Mouse (Mus musculus) neutrophil, adult 5-6 weeks (primary cell): ENCODE data around the gene 1110065P20Rik. TPM values are rescaled to one million over a fixed set of nuclear protein-coding genes. Genes with fewer than 3 reads are reported as not detected.

Experiments used
- ATAC-seq: fragments of 151-379, 151-347 bp; 2 replicates; pipeline ENCODE4 v1.8.0; 2017; ENCODE audit warnings: mild to moderate bottlenecking, moderate TSS enrichment; ENCODE audit not compliant: insufficient number of reproducible peaks, poor library complexity, low FRiP score, severe bottlenecking; ENCODE audit errors: extremely low read depth
- total RNA-seq: library from RNA; stranded (forward); fragments of 200-1000 nt; gene quantifications from 2 replicates; pipeline ENCODE4 v1.2.3, GENCODE M21; 2017

The 1110065P20Rik gene
- total RNA-seq, 1 experiment from 2014 or later: 7.2 TPM

DNA sequence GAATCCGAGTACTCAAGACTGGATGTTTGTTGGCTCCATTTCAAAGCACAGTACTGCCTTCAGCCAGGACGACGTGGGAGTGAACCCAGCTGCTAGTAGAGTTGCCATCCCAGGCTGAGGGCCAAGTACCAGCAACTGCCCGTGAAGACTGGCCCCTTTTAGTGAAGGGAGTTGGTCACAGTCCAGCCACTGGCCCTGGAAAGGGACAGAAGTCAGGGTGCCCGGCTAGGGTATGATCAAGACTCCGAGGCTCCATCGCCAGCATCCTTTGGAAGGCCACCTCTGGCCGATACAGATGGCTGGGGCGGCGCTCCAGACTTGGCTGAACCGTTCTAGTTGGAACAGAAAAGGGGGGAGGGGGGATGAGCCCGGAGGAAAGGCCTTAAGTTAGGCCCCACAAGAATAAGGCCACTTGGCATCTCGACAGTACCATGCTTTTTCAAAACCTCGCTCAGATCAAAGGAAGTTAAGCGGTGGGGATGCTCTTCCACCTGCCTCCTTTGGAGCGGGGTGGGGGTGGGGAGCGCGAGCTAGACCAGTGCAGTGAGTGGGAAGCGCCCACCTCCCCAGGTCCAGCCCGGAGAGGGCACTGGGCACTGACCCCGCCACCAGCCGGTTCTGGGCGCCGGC lies 1.2 kb downstream of the 1110065P20Rik start:
- ATAC-seq: no peak

DNA sequence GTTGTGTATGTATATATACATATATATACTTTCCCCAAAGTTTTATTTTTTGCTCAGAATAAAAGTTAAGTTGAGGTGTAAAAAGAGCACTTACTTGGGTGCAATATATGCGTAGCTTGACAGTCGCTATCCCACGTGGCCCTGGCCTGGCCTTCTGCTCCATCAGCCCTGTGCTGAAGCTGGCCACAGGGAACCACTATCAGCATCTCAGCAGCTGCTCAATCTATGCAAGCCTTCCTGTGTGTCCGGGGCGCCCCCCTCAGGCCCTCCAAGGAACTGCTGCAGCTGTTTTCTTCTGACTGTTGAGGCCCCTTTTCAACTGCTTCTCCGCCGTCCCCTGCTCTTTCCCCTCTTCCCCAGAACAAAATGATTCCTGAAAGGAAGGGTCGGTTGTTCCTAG lies 3.4 kb downstream of the 1110065P20Rik start:
- ATAC-seq: peak; percentile 54

DNA sequence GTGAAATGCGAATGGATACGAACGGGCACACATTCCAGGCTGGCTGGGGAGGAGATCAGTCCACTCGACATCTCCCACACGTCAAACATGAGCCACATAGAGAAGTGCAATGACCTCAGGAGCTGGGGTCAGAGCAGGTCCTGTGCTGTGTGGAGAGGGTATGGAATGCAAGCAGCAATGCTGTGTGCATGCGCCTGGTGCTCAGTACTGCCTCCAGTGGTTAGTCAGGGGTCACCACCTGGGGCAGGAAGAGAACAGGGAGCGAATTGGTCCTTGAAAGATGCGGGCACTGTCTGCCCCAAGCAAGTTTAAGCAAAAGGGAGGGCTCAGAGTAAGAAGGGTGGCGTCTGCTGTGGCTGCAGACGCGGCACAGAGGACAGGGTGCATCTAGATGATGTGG lies 7.5 kb downstream of the 1110065P20Rik start:
- peak; percentile 54; the same call in 1 of the 2 replicates for ATAC-seq

DNA sequence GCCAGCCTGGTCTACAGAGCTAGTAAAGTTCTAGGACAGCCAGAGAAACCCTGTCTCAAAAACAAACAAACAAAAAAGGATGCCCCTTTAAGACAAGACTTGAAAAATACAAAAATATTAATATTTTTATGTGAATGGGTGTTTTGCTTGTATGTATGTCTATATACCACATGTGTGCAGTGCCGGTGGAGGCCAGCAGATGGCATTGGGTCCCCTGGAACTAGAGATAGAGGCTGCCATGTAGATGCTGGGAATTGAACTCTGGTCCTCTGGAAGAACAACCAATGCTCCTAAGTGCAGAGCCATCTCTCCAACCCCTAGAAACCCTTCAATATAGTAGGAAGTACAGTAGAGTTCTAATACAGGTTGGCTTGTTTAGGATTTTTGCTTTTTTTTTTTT lies 10.0 kb downstream of the 1110065P20Rik start:
- ATAC-seq: no peak

DNA sequence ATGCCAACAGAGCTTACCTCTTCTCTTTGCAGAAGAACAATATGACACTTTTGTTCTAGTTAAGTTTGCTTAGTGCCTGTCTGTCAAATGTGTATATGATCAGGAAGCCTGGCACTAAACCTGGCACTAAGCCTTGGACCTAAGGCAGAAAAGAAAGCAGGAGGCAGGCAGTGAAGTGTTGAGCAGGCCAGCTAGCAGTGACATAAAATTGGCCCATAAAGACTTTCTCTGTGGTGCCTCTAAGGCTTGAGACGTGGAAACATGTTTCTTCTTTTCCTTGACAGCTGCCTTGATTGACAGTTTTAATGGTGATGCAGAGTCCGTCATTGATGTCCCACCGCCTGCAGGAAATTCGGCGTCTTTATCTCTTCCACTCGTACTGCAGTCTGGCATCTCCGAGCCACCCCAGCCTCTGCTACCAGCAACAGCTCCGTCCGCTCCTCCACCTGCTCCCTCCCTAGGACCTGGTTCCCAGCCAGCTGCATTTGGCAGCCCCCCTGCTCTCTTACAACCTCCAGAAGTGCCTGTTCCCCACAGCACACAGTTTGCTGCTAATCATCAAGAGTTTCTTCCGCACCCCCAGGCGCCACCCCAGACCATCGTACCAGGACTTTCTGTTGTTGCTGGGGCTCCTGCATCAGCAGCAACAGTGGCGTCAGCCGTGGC lies 12.8 kb downstream of the 1110065P20Rik start:
- no peak for ATAC-seq

DNA sequence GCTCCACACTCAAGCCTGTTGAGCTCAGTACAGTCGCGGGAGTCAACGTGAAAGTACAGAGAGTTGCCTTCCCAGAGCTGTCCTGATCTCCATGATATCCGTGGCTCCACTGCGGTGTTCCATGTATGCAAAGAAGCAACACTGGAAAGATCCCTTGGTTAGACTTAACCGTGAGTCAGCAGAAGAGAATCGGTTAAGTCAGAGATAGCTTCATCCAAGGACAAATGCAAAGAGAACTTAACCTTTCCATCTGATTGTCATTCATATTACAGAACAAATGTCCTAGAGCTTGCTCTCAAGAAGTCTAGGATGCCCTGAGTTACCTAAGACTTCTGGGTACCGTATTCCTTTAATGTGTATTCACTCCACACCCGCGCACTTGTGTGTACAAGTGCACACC lies 18.2 kb downstream of the 1110065P20Rik start:
- ATAC-seq: no peak

DNA sequence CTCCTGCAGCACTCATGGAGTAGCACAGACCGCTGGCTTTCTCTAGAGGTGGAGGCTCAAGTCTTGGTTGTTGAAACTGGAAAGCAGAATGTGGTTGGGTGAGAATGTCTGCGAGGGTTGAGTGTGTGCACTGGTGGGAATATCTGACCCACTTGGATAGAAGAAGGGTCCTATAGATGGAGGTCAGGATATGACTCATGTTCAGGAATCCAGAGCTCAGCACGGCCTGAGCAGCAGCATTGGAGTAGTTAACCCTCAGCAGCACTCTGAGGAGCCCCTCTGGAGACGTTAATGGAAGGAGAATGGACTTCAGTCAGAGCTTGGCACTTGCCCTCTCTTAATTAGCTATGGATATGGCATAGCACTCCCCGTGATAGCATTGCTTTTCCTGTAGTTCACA lies 21.3 kb downstream of the 1110065P20Rik start:
- ATAC-seq: no peak

DNA sequence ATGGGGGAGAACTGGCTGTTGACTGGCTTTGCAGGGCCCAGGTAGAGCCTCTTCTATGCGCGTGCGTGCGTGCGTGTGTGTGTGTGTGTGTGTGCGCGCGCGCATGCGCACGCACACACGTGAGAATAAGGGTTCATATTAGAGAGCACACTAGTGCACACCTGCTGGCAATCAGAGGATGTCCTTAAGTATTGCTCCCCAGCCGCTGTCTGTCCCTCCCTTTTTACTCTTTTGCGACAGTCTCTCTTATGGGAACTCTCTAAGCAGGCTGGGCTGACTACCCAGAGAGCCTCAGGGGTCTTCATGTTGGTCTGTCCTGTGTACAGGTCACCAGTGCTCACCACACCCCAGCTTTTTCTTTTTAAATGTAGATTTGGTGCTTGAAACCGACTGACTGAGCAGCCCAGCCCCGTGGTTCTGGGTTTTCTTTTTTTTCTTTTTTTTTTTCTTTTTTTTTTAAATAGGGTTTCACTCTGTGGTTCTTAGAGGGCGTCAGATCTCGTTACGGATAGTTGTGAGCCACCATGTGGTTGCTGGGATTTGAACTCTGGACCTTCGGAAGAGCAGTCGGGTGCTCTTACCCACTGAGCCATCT lies 25.5 kb downstream of the 1110065P20Rik start:
- ATAC-seq: no peak

DNA sequence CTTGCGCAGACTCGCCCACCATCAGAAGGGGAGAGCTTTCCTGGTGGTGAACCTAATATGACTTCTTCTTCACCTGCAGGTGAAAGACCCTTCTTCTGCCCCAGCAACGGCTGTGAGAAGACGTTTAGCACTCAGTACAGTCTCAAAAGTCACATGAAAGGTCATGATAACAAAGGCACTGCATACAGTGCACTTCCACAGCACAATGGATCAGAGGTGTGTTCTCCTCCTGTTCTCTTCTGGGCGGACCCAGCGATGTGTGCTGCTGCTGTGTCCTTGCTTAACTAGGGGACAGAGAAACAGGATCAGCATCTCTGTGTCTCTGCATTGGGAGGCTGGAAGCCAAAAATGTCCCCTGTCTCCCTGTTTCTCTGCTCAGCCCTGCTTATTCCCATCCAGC lies 26.0 kb downstream of the 1110065P20Rik start:
- ATAC-seq: no peak

DNA sequence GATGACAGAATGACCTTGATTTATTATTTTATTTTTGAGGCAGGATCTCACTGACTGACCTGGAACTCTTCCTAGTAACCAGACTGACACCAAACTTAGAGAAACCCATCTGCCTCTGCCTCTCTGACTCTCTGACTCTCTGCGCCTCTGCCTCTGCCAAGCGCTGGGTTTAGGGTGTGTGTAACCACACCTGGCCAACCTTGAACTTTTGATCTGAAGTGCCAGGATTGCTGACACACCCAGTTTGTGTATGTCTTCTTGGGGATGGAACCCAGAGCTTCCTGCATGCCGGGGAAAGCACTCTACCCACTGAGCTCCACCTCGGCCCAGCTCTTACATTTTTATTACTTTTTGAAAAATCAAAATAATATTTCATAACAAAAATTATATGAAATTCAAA lies 32.2 kb downstream of the 1110065P20Rik start:
- no peak for ATAC-seq

DNA sequence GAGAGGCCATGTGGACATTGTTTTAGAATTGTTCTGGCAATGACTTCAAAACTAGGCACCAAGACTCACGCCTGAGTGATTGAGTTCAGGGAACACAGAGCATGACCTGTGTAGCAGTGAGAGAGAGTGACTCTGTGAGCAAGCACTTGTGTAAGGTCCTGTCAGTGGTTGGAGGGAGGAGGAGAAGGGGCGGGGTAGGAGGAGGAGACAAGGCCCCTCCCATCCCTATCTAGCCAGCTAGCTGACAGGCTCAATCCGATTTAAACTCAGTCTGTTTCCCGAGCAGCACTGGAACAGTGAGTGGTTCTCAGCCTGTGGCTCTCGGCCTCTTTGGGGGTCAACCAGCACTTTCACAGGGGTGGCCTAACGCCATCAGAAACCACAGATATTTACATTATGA lies 33.2 kb downstream of the 1110065P20Rik start:
- 0 out of 2 replicates have a peak, but pooled peaks have one; percentile 33 for ATAC-seq

DNA sequence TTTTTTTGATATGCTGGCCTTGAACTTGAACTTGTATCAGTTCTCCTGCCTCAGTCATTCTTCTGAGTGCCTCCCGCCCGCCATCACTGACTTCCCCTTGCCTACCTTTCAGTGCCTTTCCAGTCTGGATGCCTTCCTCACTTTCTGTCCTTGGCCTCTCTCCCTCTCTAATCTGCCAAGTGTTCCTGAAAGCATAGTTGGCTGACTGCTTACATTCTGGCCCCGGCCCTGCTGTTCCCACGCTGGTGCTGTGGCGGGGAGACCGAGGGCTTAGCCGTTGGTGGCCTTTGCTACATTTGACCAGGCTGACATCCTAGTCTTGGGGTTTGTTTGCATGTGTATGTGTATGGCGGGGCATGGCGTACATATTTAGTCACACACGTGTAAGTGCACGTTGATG lies 35.1 kb downstream of the 1110065P20Rik start:
- ATAC-seq: no peak

DNA sequence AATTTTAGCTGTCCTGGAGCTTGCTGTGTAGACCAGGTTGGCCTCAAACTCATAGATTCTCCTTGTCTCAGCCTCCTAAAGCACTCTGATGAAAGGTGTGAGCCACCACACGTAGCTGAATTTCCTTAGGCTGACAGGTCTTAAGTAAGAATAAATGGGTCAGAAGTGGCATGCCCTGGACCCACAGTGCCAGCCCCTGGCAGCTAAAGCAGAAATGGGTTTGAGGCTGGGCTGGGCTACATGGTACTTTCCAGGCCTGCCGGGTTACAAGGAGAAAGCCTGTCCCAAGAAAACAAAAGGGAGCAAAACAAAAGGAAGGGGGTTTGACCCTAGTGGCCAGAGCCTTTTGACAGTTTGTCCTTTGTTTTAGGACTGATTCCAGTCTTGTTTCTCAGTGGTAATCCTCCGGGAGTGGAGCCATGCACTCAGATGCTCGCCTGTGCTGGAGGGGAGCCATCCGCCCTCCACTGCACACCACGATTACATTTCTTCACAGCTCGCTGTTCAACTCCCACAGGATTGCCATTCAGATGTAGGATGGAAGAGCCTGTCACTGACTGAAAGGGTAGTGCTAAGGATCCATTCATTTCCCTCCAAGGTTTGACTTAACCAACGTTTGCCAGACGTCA lies 39.5 kb downstream of the 1110065P20Rik start:
- ATAC-seq: no peak

DNA sequence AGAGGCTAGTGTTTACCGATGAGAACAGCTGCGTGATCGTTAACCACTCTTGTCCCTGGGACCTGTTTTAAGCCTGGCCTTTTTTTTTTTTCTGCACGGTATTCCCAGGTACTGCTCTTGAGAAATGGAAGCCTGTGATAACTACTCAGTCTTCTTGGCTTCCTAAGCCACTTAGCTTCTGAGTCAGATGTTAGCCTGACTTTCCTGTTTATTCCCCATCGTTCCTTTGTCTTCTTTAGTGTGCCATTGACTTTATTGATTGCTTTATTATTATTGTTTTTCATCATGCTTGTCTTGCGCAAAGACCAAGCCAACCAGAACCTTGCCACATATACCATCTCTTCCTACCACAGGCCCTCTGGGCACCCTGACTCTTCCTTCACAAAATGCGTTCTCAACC lies 40.9 kb downstream of the 1110065P20Rik start:
- no peak for ATAC-seq

DNA sequence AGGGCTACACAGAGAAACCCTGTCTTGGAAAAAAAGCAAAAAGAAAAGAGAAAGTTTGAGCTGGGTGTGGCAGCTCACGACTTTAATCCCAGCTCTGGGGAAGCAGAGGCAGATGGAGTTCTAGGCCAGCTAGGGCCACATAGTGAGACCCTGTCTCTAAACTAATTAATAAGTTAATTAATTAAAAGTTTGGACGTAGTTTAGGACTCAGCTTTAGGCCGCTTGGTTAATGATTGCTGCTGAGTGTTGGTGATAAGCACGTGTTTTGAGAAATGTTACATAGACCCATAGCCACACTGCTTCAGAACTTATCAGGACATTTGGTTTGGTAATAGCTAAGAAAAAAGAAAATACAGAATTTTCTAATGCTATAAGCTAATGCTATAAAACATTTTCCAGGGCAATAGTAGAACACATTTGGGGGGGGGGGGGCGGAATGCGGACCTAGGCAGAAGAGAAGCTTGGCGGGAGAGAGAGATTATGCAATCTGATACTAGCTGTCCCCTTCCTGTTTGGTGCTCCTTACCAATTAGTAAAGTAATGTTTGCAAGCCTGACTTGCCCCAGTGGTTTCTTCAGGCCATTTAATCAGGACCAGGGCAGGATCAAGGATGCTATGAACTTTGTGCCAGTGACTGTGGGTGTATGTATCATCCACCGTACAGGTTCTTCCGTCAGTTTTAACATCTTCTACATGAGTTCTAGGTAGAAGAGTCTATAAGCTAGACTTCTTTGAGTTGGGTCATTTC lies 41.7 kb downstream of the 1110065P20Rik start:
- ATAC-seq: no peak

DNA sequence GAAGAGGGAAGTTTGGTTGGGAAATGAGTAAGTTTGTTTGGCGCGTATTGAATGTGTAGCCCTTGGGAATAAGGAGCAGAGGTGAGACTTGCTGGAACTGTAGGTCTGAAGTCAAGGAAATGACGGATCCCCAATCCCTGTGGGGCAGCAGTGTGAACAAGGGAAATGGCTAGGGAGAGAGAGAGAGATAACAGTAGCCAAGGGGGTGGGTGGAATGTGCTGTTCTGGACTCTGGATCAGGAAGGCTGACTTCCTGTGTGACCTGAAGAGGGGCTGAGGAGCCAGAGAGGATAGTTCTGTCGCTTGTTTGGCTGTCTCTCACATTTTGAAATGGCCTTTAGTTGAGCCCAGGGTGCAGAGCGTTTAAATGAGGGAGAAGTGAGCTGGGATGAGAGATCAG lies 42.5 kb downstream of the 1110065P20Rik start:
- no peak for ATAC-seq

DNA sequence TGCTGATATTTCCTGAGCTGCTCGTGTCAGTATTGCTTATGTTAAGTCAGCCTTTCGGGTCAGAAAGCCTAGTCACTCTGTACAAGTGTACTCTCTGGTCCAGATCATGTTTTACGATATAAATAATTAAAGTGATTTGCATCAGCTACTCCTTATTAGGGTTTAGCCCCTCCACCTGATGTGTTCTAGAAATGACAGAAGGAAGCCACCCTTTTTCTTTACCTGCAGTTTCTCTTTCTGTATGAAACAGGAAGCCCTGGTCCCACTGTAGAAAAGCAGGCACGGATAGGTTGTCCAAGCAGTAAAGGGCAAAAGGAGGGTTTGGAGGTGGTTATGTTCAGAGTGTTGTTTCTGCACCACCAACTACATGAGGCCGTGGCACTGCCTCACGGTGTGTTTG lies 47.6 kb downstream of the 1110065P20Rik start:
- ATAC-seq: no peak

DNA sequence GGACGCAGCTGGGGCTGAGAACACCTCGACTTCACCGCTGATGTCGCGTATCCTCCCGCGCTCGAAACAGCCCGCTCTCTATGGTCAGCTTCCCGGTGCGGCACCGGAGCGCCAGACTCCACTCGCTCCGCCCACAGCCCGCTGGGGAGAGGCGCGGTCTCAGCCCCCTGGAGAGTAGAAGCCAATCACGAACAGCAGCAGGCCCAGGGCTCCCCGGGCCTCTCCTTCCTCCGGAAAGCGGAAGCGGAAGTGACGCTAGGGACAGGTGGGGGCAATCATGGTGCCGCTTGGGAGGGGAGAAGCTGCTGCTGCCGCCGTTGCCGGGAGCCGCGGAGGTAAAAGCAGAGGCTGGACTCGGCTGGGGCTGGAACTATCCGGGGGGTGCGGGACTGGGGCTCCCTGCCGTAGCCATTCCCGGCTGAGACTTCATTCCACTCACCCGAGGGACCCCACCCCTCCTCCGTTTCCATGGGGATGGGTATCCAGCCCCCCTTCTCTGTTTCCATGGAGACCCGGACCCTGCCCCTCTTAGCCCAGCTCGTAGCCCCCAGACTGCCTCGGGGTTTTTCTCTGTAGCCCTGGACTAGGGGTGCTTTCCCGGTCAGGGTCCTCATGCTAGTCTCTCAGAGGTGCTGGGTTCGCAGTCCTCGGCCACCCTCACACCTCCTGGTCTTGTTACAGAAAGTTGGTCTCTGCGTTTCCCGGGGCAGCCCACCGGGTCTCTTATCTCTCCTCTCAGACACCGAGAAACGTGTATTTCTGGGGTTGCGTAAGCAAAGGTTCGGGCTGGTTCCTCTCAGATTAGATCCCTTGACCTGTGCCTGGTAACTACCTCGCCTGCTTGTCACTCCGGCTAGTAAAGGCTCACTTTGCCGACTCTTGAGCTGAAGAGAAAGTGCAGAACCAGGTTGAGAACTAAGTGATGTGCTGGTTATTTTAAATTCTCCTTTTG lies 48.4 kb downstream of the 1110065P20Rik start:
- peak; percentile 97 for ATAC-seq
